In genomic region chr15:88836031-88836430, GRCm38 (mm10) we compare ENCODE assay signal across 1 mouse cellular context.
TF ChIP-seq lines count a peak whose summit lies in the region.

No protein-coding gene starts in this region.

TF ChIP-seq in MEL, 35 proteins besides CTCF, POLR2A, EP300 and RAD21 (continued from another document):
- TF ChIP-seq ETS1 (IDR thresholded peaks at IDR 0.05; ENCODE audit: low read depth, low read length) (no peak), POLR2AphosphoS2 (IDR thresholded peaks at IDR 0.05; ENCODE audit: low read length) (no peak), ZC3H11A (IDR thresholded peaks at IDR 0.05; ENCODE audit: low read depth, low read length) (no peak), TAL1 (IDR thresholded peaks at IDR 0.05; ENCODE audit: low read length) (no peak), SIN3A (IDR thresholded peaks at IDR 0.05; ENCODE audit: low read length) (no peak), MAFK (IDR thresholded peaks at IDR 0.05; ENCODE audit: borderline replicate concordance, low read depth, low read length) (no peak), USF2 (IDR thresholded peaks at IDR 0.05; ENCODE audit: borderline replicate concordance in 1 of 2, insufficient read depth in 1 of 2, low read depth in 1 of 2, low read length in 2 of 2) (no peak), MAZ (IDR thresholded peaks at IDR 0.05; ENCODE audit: low read depth, low read length) (no peak), ZNF384 (IDR thresholded peaks at IDR 0.05; ENCODE audit: low read depth, low read length) (no peak), NRF1 (IDR thresholded peaks at IDR 0.05; ENCODE audit: insufficient read depth, low read depth, low read length, poor library complexity, severe bottlenecking) (no peak), JUND (IDR thresholded peaks at IDR 0.05; ENCODE audit: low read depth, low read length) (no peak), ZMIZ1 (IDR thresholded peaks at IDR 0.05; ENCODE audit: low read depth, low read length) (no peak), MYB (IDR thresholded peaks at IDR 0.05; ENCODE audit: low read depth, low read length) (no peak), NELFE (IDR thresholded peaks at IDR 0.05; ENCODE audit: low read depth, low read length) (no peak), MXI1 (IDR thresholded peaks at IDR 0.05; ENCODE audit: low read depth, low read length) (no peak)
